Mouse (Mus musculus) layer of hippocampus, adult 9-10 months (tissue): ENCODE results near the gene Mkln1.
A peak's percentile ranks its signal among the peaks of the same experiment; 100 is the strongest.

Experiments used
- DNase-seq: peaks from one replicate; pipeline ENCODE4 v3.0.0; 2022; ENCODE audit warnings: low spot score

Gene Mkln1

GRCm38 (mm10) chr6:31399206-31399549, 643 bp downstream of the Mkln1 start:
- no peak for DNase-seq

- DNase-seq, result no peak
Observed at GRCm38 (mm10) chr6:31399566-31399965, 1.0 kb downstream of the Mkln1 start.

GRCm38 (mm10) chr6:31411017-31411416, 12.5 kb downstream of the Mkln1 start:
- no peak for DNase-seq

- DNase-seq, result no peak
Observed at GRCm38 (mm10) chr6:31412487-31412886, 14.0 kb downstream of the Mkln1 start.

GRCm38 (mm10) chr6:31413556-31413955, 15.0 kb downstream of the Mkln1 start:
- no peak for DNase-seq

GRCm38 (mm10) chr6:31414303-31414702, 15.8 kb downstream of the Mkln1 start:
- no peak for DNase-seq

- no peak for DNase-seq
Observed at GRCm38 (mm10) chr6:31425428-31425827, 26.9 kb downstream of the Mkln1 start.

GRCm38 (mm10) chr6:31437264-31437663, 38.7 kb downstream of the Mkln1 start:
- DNase-seq, result no peak

- no peak for DNase-seq
Observed at GRCm38 (mm10) chr6:31445258-31445657, 46.7 kb downstream of the Mkln1 start.

GRCm38 (mm10) chr6:31453735-31454134, 55.2 kb downstream of the Mkln1 start:
- DNase-seq, result peak; percentile 75

GRCm38 (mm10) chr6:31455376-31455775, 56.8 kb downstream of the Mkln1 start:
- DNase-seq, result peak; percentile 32

- DNase-seq, result no peak
Observed at GRCm38 (mm10) chr6:31456988-31457387, 58.5 kb downstream of the Mkln1 start.

GRCm38 (mm10) chr6:31469431-31469830, 70.9 kb downstream of the Mkln1 start:
- no peak for DNase-seq

GRCm38 (mm10) chr6:31478221-31478620, 79.7 kb downstream of the Mkln1 start:
- DNase-seq, result no peak

- no peak for DNase-seq
Observed at GRCm38 (mm10) chr6:31480008-31480407, 81.5 kb downstream of the Mkln1 start.

GRCm38 (mm10) chr6:31486601-31487000, 88.1 kb downstream of the Mkln1 start:
- no peak for DNase-seq

- no peak for DNase-seq
Observed at GRCm38 (mm10) chr6:31489950-31490349, 91.4 kb downstream of the Mkln1 start.

- no peak for DNase-seq
Observed at GRCm38 (mm10) chr6:31495122-31495731, 96.7 kb downstream of the Mkln1 start.

GRCm38 (mm10) chr6:31496227-31496626, 97.7 kb downstream of the Mkln1 start:
- DNase-seq, result no peak

- DNase-seq, result no peak
Observed at GRCm38 (mm10) chr6:31499836-31500235, 101.3 kb downstream of the Mkln1 start.

- DNase-seq, result no peak
Observed at GRCm38 (mm10) chr6:31500260-31500659, 101.7 kb downstream of the Mkln1 start.

GRCm38 (mm10) chr6:31500691-31501090, 102.2 kb downstream of the Mkln1 start:
- no peak for DNase-seq

GRCm38 (mm10) chr6:31502614-31503013, 104.1 kb downstream of the Mkln1 start:
- DNase-seq, result no peak

- no peak for DNase-seq
Observed at GRCm38 (mm10) chr6:31513726-31514125, 115.2 kb downstream of the Mkln1 start.
